Mouse (Mus musculus): ENCODE data around the gene 1110051M20Rik.

The 1110051M20Rik gene

GRCm38 (mm10) chr2:91421641-91422040 lies 22.9 kb downstream of the 1110051M20Rik start:
- no peak for DNase-seq (ENCODE audit: low spot score in 2 of 2)

GRCm38 (mm10) chr2:91413811-91414210 lies 30.7 kb downstream of the 1110051M20Rik start:
- no peak for DNase-seq (ENCODE audit: low spot score in 2 of 2)

- no peak for DNase-seq (ENCODE audit: low spot score in 2 of 2)
Observed at GRCm38 (mm10) chr2:91412361-91412760, 32.1 kb downstream of the 1110051M20Rik start.

- DNase-seq (ENCODE audit: low spot score in 2 of 2), result no peak
Observed at GRCm38 (mm10) chr2:91411473-91411872, 33.0 kb downstream of the 1110051M20Rik start.

GRCm38 (mm10) chr2:91408031-91408430 lies 36.5 kb downstream of the 1110051M20Rik start:
- no peak for DNase-seq (ENCODE audit: low spot score in 2 of 2)

- DNase-seq (ENCODE audit: low spot score in 2 of 2), result no peak
Observed at GRCm38 (mm10) chr2:91405071-91405470, 39.4 kb downstream of the 1110051M20Rik start.

GRCm38 (mm10) chr2:91399727-91400126 lies 44.8 kb downstream of the 1110051M20Rik start:
- DNase-seq (ENCODE audit: low spot score in 2 of 2), result no peak

GRCm38 (mm10) chr2:91399168-91399567 lies 45.3 kb downstream of the 1110051M20Rik start:
- no peak for DNase-seq (ENCODE audit: low spot score in 2 of 2)

- no peak for DNase-seq (ENCODE audit: low spot score in 2 of 2)
Observed at GRCm38 (mm10) chr2:91394078-91394477, 50.4 kb downstream of the 1110051M20Rik start.

- DNase-seq (ENCODE audit: low spot score in 2 of 2), result no peak
Observed at GRCm38 (mm10) chr2:91388738-91389137, 55.8 kb downstream of the 1110051M20Rik start.

- DNase-seq (ENCODE audit: low spot score in 2 of 2), result no peak
Observed at GRCm38 (mm10) chr2:91388281-91388680, 56.2 kb downstream of the 1110051M20Rik start.

- no peak for DNase-seq (ENCODE audit: low spot score in 2 of 2)
Observed at GRCm38 (mm10) chr2:91387287-91387958, 57.1 kb downstream of the 1110051M20Rik start.

- DNase-seq (ENCODE audit: low spot score in 2 of 2), result no peak
Observed at GRCm38 (mm10) chr2:91386547-91387286, 57.8 kb downstream of the 1110051M20Rik start.

- no peak for DNase-seq (ENCODE audit: low spot score in 2 of 2)
Observed at GRCm38 (mm10) chr2:91383294-91383693, 61.2 kb downstream of the 1110051M20Rik start.

GRCm38 (mm10) chr2:91377038-91377437 lies 67.5 kb downstream of the 1110051M20Rik start:
- no peak for DNase-seq (ENCODE audit: low spot score in 2 of 2)

GRCm38 (mm10) chr2:91370314-91370713 lies 74.2 kb downstream of the 1110051M20Rik start:
- no peak for DNase-seq (ENCODE audit: low spot score in 2 of 2)

GRCm38 (mm10) chr2:91363272-91363671 lies 81.2 kb downstream of the 1110051M20Rik start:
- no peak for DNase-seq (ENCODE audit: low spot score in 2 of 2)

- no peak for DNase-seq (ENCODE audit: low spot score in 2 of 2)
Observed at GRCm38 (mm10) chr2:91361068-91361528, 83.4 kb downstream of the 1110051M20Rik start.

GRCm38 (mm10) chr2:91355767-91356166 lies 88.7 kb downstream of the 1110051M20Rik start:
- no peak for DNase-seq (ENCODE audit: low spot score in 2 of 2)

GRCm38 (mm10) chr2:91354727-91355403 lies 89.6 kb downstream of the 1110051M20Rik start:
- DNase-seq (ENCODE audit: low spot score in 2 of 2), result no peak

GRCm38 (mm10) chr2:91353854-91354253 lies 90.7 kb downstream of the 1110051M20Rik start:
- DNase-seq (ENCODE audit: low spot score in 2 of 2), result no peak

- no peak for DNase-seq (ENCODE audit: low spot score in 2 of 2)
Observed at GRCm38 (mm10) chr2:91351841-91352240, 92.7 kb downstream of the 1110051M20Rik start.

Measured in natural killer cell, adult 2 months (primary cell).